Mouse (Mus musculus): ENCODE data around the gene Fam120c. TPM values are rescaled to one million over a fixed set of nuclear protein-coding genes. Genes with fewer than 3 reads are reported as not detected.

The Fam120c gene
- polyA plus RNA-seq, 1 experiment from 2014 or later: 3.7 TPM

Other genes starting within 250 kb of the Fam120c start
- gene Tsr2, start 247.6 kb upstream of the Fam120c start, polyA plus RNA-seq (2016; fragmentation: Nextera tagmentation; extraction: Ambion mirVana): 36.1 and 37.0 TPM in 2 replicates
- 10.6 and 13.2 TPM in 2 replicates for gene Wnk3, start 146.1 kb upstream of the Fam120c start, polyA plus RNA-seq (2016; fragmentation: Nextera tagmentation; extraction: Ambion mirVana)
- gene Phf8, start 176.5 kb downstream of the Fam120c start, polyA plus RNA-seq (2016; fragmentation: Nextera tagmentation; extraction: Ambion mirVana): 24.2 and 25.1 TPM in 2 replicates